Mouse (Mus musculus): Measurements from ENCODE around the gene Hmgcs2. TPM values are rescaled to one million over a fixed set of nuclear protein-coding genes. Genes with fewer than 3 reads are reported as not detected.

Hmgcs2 gene
- polyA plus RNA-seq, 1 experiment: not detected

GRCm38 (mm10) chr3:98259271-98259751 lies 20.9 kb upstream of the Hmgcs2 start:
- Histone ChIP-seq H3ac (ENCODE audit: control insufficient read depth, insufficient read length) (no peak overlapping the region), H3K4me2 (ENCODE audit: low read depth) (no peak overlapping the region), H3K79me2 (ENCODE audit: control insufficient read depth, insufficient read depth) (no peaks in the 10 kb centered on the region), H3K27me3 (ENCODE audit: control insufficient read depth, insufficient read depth, insufficient read length) (no peaks in the 10 kb centered on the region), H3K4me3 (no peak overlapping the region), H3K36me3 (ENCODE audit: control insufficient read depth, insufficient read depth) (no peaks in the 10 kb centered on the region)
- no peak for TF ChIP-seq TCF3 (IDR thresholded peaks at IDR 0.05; ENCODE audit: insufficient read length, low read depth)
- no peak for TF ChIP-seq POLR2A (IDR thresholded peaks at IDR 0.05; ENCODE audit: insufficient read length, low read depth)
- no peak for TF ChIP-seq MYOG (IDR thresholded peaks at IDR 0.05; ENCODE audit: control insufficient read depth in 1 of 3, insufficient read depth in 1 of 3, insufficient read length in 2 of 3, low read depth in 2 of 3)
- no peak for TF ChIP-seq USF1 (IDR thresholded peaks at IDR 0.05; ENCODE audit: low read depth)
- no peak for TF ChIP-seq E2F4 (IDR thresholded peaks at IDR 0.05; ENCODE audit: insufficient read depth)
- TF ChIP-seq TCF12 (IDR thresholded peaks at IDR 0.05; ENCODE audit: insufficient read depth, poor library complexity, severe bottlenecking): no peak
- no peak for TF ChIP-seq REST (IDR thresholded peaks at IDR 0.05; ENCODE audit: insufficient read depth, insufficient read length)
- TF ChIP-seq SRF (IDR thresholded peaks at IDR 0.05; ENCODE audit: control insufficient read depth, insufficient read length, low read depth): no peak
- TF ChIP-seq POLR2AphosphoS2 (IDR thresholded peaks at IDR 0.05; ENCODE audit: insufficient read length, low read depth): no peak
- TF ChIP-seq CEBPB (IDR thresholded peaks at IDR 0.05; ENCODE audit: insufficient read depth, poor library complexity, severe bottlenecking): no peak
- TF ChIP-seq MYOD1 (IDR thresholded peaks at IDR 0.05; ENCODE audit: control insufficient read depth in 1 of 3, insufficient read length in 2 of 3, low read depth in 2 of 3): no peak

- H3K4me2 ChIP-seq (ENCODE audit: low read depth): no peak overlapping the region
Measured at GRCm38 (mm10) chr3:98260534-98260933, 19.7 kb upstream of the Hmgcs2 start.

GRCm38 (mm10) chr3:98261415-98261814 lies 18.8 kb upstream of the Hmgcs2 start:
- Histone ChIP-seq H3K4me2 (ENCODE audit: low read depth) (no peak overlapping the region), H3K27me3 (ENCODE audit: control insufficient read depth, insufficient read depth, insufficient read length) (no peaks in the 10 kb centered on the region), H3K36me3 (ENCODE audit: control insufficient read depth, insufficient read depth) (no peaks in the 10 kb centered on the region), H3K4me3 (no peak overlapping the region), H3K79me2 (ENCODE audit: control insufficient read depth, insufficient read depth) (no peaks in the 10 kb centered on the region), H3ac (ENCODE audit: control insufficient read depth, insufficient read length) (no peak overlapping the region)
- TF ChIP-seq TCF12 (IDR thresholded peaks at IDR 0.05; ENCODE audit: insufficient read depth, poor library complexity, severe bottlenecking) (no peak), POLR2AphosphoS2 (IDR thresholded peaks at IDR 0.05; ENCODE audit: insufficient read length, low read depth) (no peak), USF1 (IDR thresholded peaks at IDR 0.05; ENCODE audit: low read depth) (no peak), MYOD1 (IDR thresholded peaks at IDR 0.05; ENCODE audit: control insufficient read depth in 1 of 3, insufficient read length in 2 of 3, low read depth in 2 of 3) (no peak)

More at GRCm38 (mm10) chr3:98260534-98260933, 19.7 kb upstream of the Hmgcs2 start:
- Histone ChIP-seq H3K4me3 (no peak overlapping the region), H3K36me3 (ENCODE audit: control insufficient read depth, insufficient read depth) (no peaks in the 10 kb centered on the region), H3K27me3 (ENCODE audit: control insufficient read depth, insufficient read depth, insufficient read length) (no peaks in the 10 kb centered on the region), H3ac (ENCODE audit: control insufficient read depth, insufficient read length) (no peak overlapping the region), H3K79me2 (ENCODE audit: control insufficient read depth, insufficient read depth) (no peaks in the 10 kb centered on the region)
- no peak for TF ChIP-seq TCF3 (IDR thresholded peaks at IDR 0.05; ENCODE audit: insufficient read length, low read depth)
- TF ChIP-seq E2F4 (IDR thresholded peaks at IDR 0.05; ENCODE audit: insufficient read depth): no peak
- no peak for TF ChIP-seq POLR2AphosphoS2 (IDR thresholded peaks at IDR 0.05; ENCODE audit: insufficient read length, low read depth)
- TF ChIP-seq MAX (IDR thresholded peaks at IDR 0.05; ENCODE audit: low read depth): no peak
- no peak for TF ChIP-seq MYOG (IDR thresholded peaks at IDR 0.05; ENCODE audit: control insufficient read depth in 1 of 3, insufficient read depth in 1 of 3, insufficient read length in 2 of 3, low read depth in 2 of 3)
- no peak for TF ChIP-seq MYOD1 (IDR thresholded peaks at IDR 0.05; ENCODE audit: control insufficient read depth in 1 of 3, insufficient read length in 2 of 3, low read depth in 2 of 3)
- no peak for TF ChIP-seq POLR2A (IDR thresholded peaks at IDR 0.05; ENCODE audit: insufficient read length, low read depth)
- TF ChIP-seq USF1 (IDR thresholded peaks at IDR 0.05; ENCODE audit: low read depth): no peak
- no peak for TF ChIP-seq TCF12 (IDR thresholded peaks at IDR 0.05; ENCODE audit: insufficient read depth, poor library complexity, severe bottlenecking)
- no peak for TF ChIP-seq CEBPB (IDR thresholded peaks at IDR 0.05; ENCODE audit: insufficient read depth, poor library complexity, severe bottlenecking)
- no peak for TF ChIP-seq REST (IDR thresholded peaks at IDR 0.05; ENCODE audit: insufficient read depth, insufficient read length)
- TF ChIP-seq SRF (IDR thresholded peaks at IDR 0.05; ENCODE audit: control insufficient read depth, insufficient read length, low read depth): no peak

GRCm38 (mm10) chr3:98262133-98262532 lies 18.1 kb upstream of the Hmgcs2 start:
- TF ChIP-seq E2F4 (IDR thresholded peaks at IDR 0.05; ENCODE audit: insufficient read depth): no peak
- TF ChIP-seq TCF12 (IDR thresholded peaks at IDR 0.05; ENCODE audit: insufficient read depth, poor library complexity, severe bottlenecking): no peak
- no peak for TF ChIP-seq TCF3 (IDR thresholded peaks at IDR 0.05; ENCODE audit: insufficient read length, low read depth)
- TF ChIP-seq MYOD1 (IDR thresholded peaks at IDR 0.05; ENCODE audit: control insufficient read depth in 1 of 3, insufficient read length in 2 of 3, low read depth in 2 of 3): no peak
- TF ChIP-seq USF1 (IDR thresholded peaks at IDR 0.05; ENCODE audit: low read depth): no peak
- H3K4me3 ChIP-seq: no peak overlapping the region
- no peaks in the 10 kb centered on the region for H3K27me3 ChIP-seq (ENCODE audit: control insufficient read depth, insufficient read depth, insufficient read length)
- no peak overlapping the region for H3K4me2 ChIP-seq (ENCODE audit: low read depth)
- no peaks in the 10 kb centered on the region for H3K36me3 ChIP-seq (ENCODE audit: control insufficient read depth, insufficient read depth)
- no peaks in the 10 kb centered on the region for H3K79me2 ChIP-seq (ENCODE audit: control insufficient read depth, insufficient read depth)
- no peak overlapping the region for H3ac ChIP-seq (ENCODE audit: control insufficient read depth, insufficient read length)

DNA sequence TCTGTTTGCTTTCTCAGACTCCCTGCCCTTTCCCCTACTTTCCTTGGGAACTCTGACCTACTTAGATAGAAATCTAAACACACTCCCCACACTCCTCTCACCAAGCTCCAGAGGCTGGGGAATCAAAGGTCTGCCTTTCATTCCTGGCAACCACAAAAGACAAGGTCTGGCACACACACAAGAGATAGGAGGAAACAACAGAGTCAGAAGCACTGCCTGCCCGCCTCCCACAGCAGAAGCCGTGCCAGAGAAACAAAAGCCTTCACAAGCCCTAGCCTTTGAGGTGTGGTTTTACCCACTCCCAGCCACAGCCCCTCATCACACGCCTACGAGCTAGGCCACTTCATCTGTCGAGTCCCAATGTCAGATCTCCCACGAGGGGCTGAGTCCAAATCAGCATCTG lies 13.0 kb upstream of the Hmgcs2 start:
- Histone ChIP-seq H3K4me2 (ENCODE audit: low read depth) (no peak overlapping the region), H3K36me3 (ENCODE audit: control insufficient read depth, insufficient read depth) (no peaks in the 10 kb centered on the region), H3K79me2 (ENCODE audit: control insufficient read depth, insufficient read depth) (no peaks in the 10 kb centered on the region), H3ac (ENCODE audit: control insufficient read depth, insufficient read length) (no peak overlapping the region), H3K27me3 (ENCODE audit: control insufficient read depth, insufficient read depth, insufficient read length) (peaks cover 5% of the 10 kb centered on the region), H3K4me3 (no peak overlapping the region)
- TF ChIP-seq REST (IDR thresholded peaks at IDR 0.05; ENCODE audit: insufficient read depth, insufficient read length): no peak
- no peak for TF ChIP-seq POLR2A (IDR thresholded peaks at IDR 0.05; ENCODE audit: insufficient read length, low read depth)
- TF ChIP-seq TCF3 (IDR thresholded peaks at IDR 0.05; ENCODE audit: insufficient read length, low read depth): no peak
- TF ChIP-seq USF1 (IDR thresholded peaks at IDR 0.05; ENCODE audit: low read depth): no peak
- TF ChIP-seq TCF12 (IDR thresholded peaks at IDR 0.05; ENCODE audit: insufficient read depth, poor library complexity, severe bottlenecking): no peak
- TF ChIP-seq E2F4 (IDR thresholded peaks at IDR 0.05; ENCODE audit: insufficient read depth): no peak
- TF ChIP-seq SRF (IDR thresholded peaks at IDR 0.05; ENCODE audit: control insufficient read depth, insufficient read length, low read depth): no peak
- no peak for TF ChIP-seq MYOG (IDR thresholded peaks at IDR 0.05; ENCODE audit: control insufficient read depth in 1 of 3, insufficient read depth in 1 of 3, insufficient read length in 2 of 3, low read depth in 2 of 3)
- TF ChIP-seq POLR2AphosphoS2 (IDR thresholded peaks at IDR 0.05; ENCODE audit: insufficient read length, low read depth): no peak
- TF ChIP-seq MAX (IDR thresholded peaks at IDR 0.05; ENCODE audit: low read depth): no peak
- TF ChIP-seq MYOD1 (IDR thresholded peaks at IDR 0.05; ENCODE audit: control insufficient read depth in 1 of 3, insufficient read length in 2 of 3, low read depth in 2 of 3): no peak
- TF ChIP-seq CEBPB (IDR thresholded peaks at IDR 0.05; ENCODE audit: insufficient read depth, poor library complexity, severe bottlenecking): no peak

Measured in myocyte (in vitro differentiated cells).